Mouse (Mus musculus): ENCODE data around the gene Ing5. TPM values are rescaled to one million over a fixed set of nuclear protein-coding genes. Genes with fewer than 3 reads are reported as not detected.
"Not testable (repeated sequence)": the region's sequence is repeated elsewhere in the genome, so short reads cannot be mapped to it uniquely, and the experiment has no call there.

Gene Ing5
- polyA plus RNA-seq, 1 experiment: 1.3 TPM

DNA sequence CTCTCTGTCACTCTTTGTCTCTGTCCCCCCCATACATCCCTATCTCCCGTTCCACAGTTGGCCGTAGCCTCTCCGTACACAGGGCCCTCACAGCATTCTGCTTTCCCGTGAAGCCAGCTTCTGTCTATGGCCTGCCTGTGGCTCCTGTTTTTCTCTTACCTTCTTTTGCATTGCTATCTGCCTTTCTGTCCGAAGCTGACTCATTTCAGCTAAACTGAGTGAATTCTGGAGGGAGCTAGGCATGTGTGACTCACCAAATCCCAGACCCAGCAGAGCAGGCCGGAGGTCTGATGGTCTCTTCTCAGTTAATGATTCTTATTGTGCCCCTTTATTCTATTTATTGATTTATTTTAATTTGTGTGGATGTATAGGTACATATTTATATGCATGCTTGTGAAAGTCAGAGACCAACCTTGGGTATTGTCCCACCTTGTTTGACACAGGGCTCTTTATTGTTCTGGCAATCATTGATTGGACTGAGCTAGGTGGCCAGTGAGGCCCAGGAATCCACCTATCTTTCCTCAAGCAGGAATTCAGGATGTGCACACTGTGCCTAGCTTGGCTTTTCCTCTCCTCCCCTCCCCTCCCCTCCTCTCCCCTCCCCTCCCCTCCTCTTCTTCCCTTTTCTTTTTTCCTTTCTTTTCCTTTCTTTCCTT, 32.2 kb downstream of the Ing5 start:
- TF ChIP-seq GATA1 (IDR thresholded peaks at IDR 0.05; ENCODE audit: low read length): no peak

DNA sequence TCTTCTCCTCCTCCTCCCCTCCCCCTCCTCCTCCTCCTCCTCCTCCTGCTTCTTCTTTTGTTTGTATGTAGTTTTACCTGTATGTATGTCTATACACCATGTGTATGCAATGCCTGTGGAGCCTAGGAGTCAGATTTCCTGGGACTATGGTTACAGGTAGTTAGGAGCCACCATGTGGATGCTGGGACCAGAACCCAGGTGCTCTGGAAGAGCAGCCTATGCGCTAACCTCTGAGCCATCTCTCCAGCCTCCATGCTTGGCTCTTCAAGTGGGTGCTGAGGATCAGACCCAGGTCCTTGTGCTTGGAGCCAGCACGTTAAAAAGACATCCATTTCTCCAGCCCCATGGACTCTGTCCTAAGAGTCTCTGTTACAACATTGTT, 32.8 kb downstream of the Ing5 start:
- no peak for TF ChIP-seq GATA1 (IDR thresholded peaks at IDR 0.05; ENCODE audit: low read length)

DNA sequence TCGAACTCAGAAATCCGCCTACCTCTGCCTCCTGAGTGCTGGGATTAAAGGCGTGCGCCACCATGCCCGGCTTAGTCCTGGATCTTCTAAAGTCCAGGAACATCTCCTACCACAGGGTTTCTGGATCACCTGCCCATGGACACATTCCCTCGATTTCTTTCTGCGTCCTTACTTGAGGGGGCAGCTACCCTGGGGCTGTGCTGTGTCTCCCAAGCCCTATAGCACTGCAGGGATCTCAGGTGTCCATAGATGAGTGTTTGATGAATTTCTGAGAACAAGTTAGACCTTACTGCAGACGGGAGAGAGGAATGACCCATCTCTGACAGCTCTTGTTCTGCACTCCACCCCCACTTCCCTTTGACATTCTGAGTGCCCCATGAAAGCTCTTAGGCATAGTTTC, 33.6 kb downstream of the Ing5 start:
- no peak for TF ChIP-seq GATA1 (IDR thresholded peaks at IDR 0.05; ENCODE audit: low read length)

DNA sequence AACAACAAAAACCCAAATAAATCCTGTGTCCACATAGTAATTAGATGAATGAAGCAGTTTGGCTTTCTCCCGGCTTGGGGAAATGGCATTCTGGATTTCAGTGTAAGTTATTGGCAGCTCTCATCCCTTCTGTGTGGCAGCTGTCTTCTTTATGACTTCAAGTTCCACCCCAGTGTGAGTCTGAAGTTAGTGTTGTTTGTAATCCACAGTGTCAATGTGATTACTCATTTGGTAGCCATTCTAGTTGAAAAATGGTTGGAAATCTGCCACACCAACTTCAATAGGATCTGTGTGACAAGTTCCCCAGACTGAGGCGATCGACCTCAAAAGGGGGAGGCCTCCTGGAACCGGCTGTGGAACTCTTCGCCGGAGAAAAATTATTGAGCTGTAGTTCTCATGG, 53.6 kb downstream of the Ing5 start:
- TF ChIP-seq GATA1 (IDR thresholded peaks at IDR 0.05; ENCODE audit: low read length): no peak

DNA sequence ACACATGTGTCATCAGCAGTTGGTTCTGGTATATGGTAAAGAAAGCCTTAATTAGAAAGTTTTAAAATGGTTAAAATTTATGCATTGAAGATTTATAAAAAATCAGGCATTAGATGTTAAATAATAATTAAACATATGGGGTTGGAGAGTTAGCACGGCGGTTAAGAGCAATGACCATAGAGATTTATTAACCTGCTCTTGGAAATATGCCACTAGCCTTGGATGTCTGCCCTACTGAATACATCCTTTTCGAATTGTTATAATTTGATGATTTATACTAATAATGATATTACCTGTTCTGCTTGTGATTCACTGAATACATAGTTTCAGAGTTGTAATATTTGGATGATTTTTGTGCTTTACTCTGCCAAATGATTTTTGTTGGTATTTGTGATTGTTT, 54.2 kb downstream of the Ing5 start:
- TF ChIP-seq GATA1 (IDR thresholded peaks at IDR 0.05; ENCODE audit: low read length): no peak

DNA sequence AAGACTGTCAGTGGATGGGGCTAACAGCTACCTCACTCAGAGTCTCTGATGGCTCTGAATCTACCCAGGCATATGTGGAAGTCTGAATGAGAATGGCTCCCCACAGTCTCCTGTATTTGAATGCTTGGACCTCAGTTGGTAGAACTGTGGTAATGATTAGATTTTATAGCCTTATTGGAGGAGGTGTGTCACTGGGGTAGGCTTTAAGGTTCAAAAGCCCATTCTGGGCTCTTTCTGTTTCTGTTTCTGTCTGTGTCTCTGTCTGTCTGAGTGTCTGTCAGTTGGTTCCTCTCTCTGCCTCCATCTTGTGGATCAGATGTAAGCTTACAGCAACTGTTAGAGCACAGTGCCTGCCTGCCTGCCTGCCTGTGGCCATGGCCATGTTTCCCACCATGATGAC, 55.9 kb downstream of the Ing5 start:
- no peak for TF ChIP-seq GATA1 (IDR thresholded peaks at IDR 0.05; ENCODE audit: low read length)

DNA sequence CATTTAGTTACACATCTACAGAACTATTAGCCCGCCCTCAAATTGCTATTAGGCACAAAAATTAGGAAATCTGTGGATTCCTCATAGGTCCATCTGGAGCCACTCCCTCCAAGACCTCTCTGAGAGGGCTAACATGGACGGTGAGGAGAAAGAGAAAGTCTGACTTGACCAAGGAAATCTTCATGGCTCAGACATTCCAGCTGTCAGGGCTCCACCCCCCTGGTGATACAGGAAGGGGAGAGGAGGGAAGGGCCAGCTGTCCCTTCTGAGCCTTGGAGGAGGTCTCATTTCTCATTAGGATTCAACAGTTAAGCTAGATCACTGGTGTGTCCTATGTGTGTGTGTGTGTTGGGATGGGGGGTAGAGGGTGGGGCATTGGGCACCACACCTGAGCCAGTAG, 57.3 kb downstream of the Ing5 start, which contains the start of gene Gal3st2:
TSS of gene Gal3st2 (plus strand) at position 259 of the 400 bp plus-strand sequence.
- not testable (repeated sequence) for TF ChIP-seq GATA1 (IDR thresholded peaks at IDR 0.05; ENCODE audit: low read length)

Other genes with a start within 250 kb of the Ing5 start
- gene Stk25, start 145.3 kb upstream of the Ing5 start, polyA plus RNA-seq (2012): 15.5 and 21.5 TPM in 2 replicates
- gene Bok, start 118.3 kb upstream of the Ing5 start, polyA plus RNA-seq (2012): not detected in 2 replicates
- gene Atg4b, start 52.5 kb upstream of the Ing5 start, polyA plus RNA-seq (2012): 13.4 and 14.7 TPM in 2 replicates
- 75.6 and 93.4 TPM in 2 replicates for gene Thap4, start 49.1 kb upstream of the Ing5 start, polyA plus RNA-seq (2012)
- 147 and 241 TPM in 2 replicates for gene Dtymk, start 2.0 kb upstream of the Ing5 start, polyA plus RNA-seq (2012)
- 3.1 and 4.8 TPM in 2 replicates for gene D2hgdh, start 20.9 kb downstream of the Ing5 start, polyA plus RNA-seq (2012)
- 0.03 TPM in 1 of 2 replicates, not detected in the other for gene Gal3st2, start 57.3 kb downstream of the Ing5 start, polyA plus RNA-seq (2012)
- 0.08 and 0.09 TPM in 2 replicates for gene Gal3st2b, start 114.3 kb downstream of the Ing5 start, polyA plus RNA-seq (2012)
- 0.01 TPM in 1 of 2 replicates, not detected in the other for gene Gal3st2c, start 186.5 kb downstream of the Ing5 start, polyA plus RNA-seq (2012)
- gene Neu4, start 216.5 kb downstream of the Ing5 start, polyA plus RNA-seq (2012): not detected in 2 replicates
- 0.28 and 0.66 TPM in 2 replicates for gene Pdcd1, start 248.6 kb downstream of the Ing5 start, polyA plus RNA-seq (2012)

Data from G1E-ER4 (cell line).